Mouse (Mus musculus) liver, postnatal 0 days (tissue): Measurements from ENCODE around the gene Trim50.

ENCODE experiments used
- CTCF ChIP-seq: sonication (generic); IDR thresholded peaks from 2 replicates; pipeline ENCODE4 v1.5.1; 2016; ENCODE audit warnings: antibody characterized with exemption, low read depth
- EP300 ChIP-seq: IDR thresholded peaks from 2 replicates; pipeline ENCODE4 v1.6.1; 2016; ENCODE audit warnings: antibody characterized with exemption, low read depth, mild to moderate bottlenecking

DNA sequence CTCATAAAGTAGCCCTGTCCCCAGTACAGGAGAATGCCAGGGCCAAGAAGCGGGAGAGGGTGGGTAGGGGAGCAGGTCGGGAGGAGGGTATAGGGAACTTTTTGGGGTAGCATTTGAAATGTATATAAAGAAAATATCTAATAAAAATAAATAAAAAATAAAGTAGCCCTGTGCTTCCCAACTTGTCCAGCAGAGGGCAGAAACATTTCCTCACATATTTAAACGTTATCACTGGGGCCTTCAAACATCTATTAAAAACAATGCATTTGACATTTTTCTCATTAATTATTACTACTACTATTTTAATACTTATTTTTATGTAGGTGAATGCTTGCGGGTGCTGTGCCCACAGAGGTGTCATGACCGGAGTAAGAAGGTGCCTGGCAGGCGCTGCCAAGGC is 14.7 kb downstream of the Trim50 start:
- TF ChIP-seq EP300 (no peak), CTCF (peak; percentile 56)
